Comparison of ENCODE assay signal across 20 mouse cellular contexts in genomic region chr17:57038978-57039377, GRCm38 (mm10). TPM values are rescaled to one million over a fixed set of nuclear protein-coding genes. Genes with fewer than 3 reads are reported as not detected.
DNase-seq lines count a peak whose midpoint lies in the region; ATAC-seq and TF ChIP-seq lines count a peak whose summit lies in the region.
"Had no signal": no experiment of that assay in that cellular context is flagged by ENCODE, and none has a peak within 500 bp of the region (broad histone marks: within the 10 kb centered on the region; RNA-seq: fewer than 3 reads in every experiment).

No protein-coding gene starts in this region.

- H3K9ac ChIP-seq in forebrain, embryonic 12.5 days = 0 out of 2 replicates have a peak overlapping the region, but pooled peaks have one; percentile 17
- H3K9ac ChIP-seq: midbrain, embryonic 13.5 days had no signal

- WGBS in forebrain, embryonic 12.5 days = 42% methylated on average over 8 of the region's 8 CpGs
- WGBS in forebrain, embryonic 10.5 days = 38% methylated on average over 8 of the region's 8 CpGs

- no peak overlapping the region for H3K4me3 ChIP-seq in forebrain, embryonic 12.5 days (replicated peaks)
- no peak overlapping the region for H3K4me3 ChIP-seq in forebrain, embryonic 10.5 days
- no peak overlapping the region for H3K4me3 ChIP-seq in left cerebral cortex, adult 2 months
- peak overlapping the region; percentile 63 for H3K4me3 ChIP-seq in E14TG2a.4 (replicated peaks; ENCODE audit: low read length)
- H3K4me3 ChIP-seq: heart, embryonic 10.5 days; midbrain, embryonic 13.5 days had no signal

- H3K4me1 ChIP-seq in forebrain, embryonic 12.5 days = no peaks in the 10 kb centered on the region
- H3K4me1 ChIP-seq in forebrain, embryonic 10.5 days = no peaks in the 10 kb centered on the region
- H3K4me1 ChIP-seq in E14TG2a.4 (replicated peaks; ENCODE audit: low read depth, low read length) = peaks cover 22% of the 10 kb centered on the region
- H3K4me1 ChIP-seq: midbrain, embryonic 13.5 days had no signal

- H3K27ac ChIP-seq in forebrain, embryonic 12.5 days = no peak overlapping the region
- H3K27ac ChIP-seq in forebrain, embryonic 10.5 days = no peak overlapping the region
- H3K27ac ChIP-seq in left cerebral cortex, adult 2 months = no peak overlapping the region
- H3K27ac ChIP-seq: heart, embryonic 10.5 days; midbrain, embryonic 13.5 days had no signal

- H3K27me3 ChIP-seq in forebrain, embryonic 12.5 days = peaks cover 24% of the 10 kb centered on the region
- H3K27me3 ChIP-seq in forebrain, embryonic 10.5 days (ENCODE audit: poor library complexity, severe bottlenecking) = peaks cover 25% of the 10 kb centered on the region
- H3K27me3 ChIP-seq in E14TG2a.4 (ENCODE audit: insufficient read depth, low read length) = peaks cover 30% of the 10 kb centered on the region

- no peaks in the 10 kb centered on the region for H3K9me3 ChIP-seq in forebrain, embryonic 12.5 days
- H3K9me3 ChIP-seq in forebrain, embryonic 10.5 days = no peaks in the 10 kb centered on the region
- H3K9me3 ChIP-seq in E14TG2a.4 (ENCODE audit: low read length) = no peaks in the 10 kb centered on the region
- H3K9me3 ChIP-seq: heart, embryonic 10.5 days; midbrain, embryonic 13.5 days had no signal

- intact Hi-C loops in left cerebral cortex, adult 2 months (cut with DNase I) = no loop called here
- intact Hi-C loops in left cerebral cortex, postnatal 14 days (cut with DNase I) = no loop called here

- no peak for ATAC-seq in forebrain, embryonic 12.5 days (ENCODE audit: low FRiP score)
- peak; percentile 38; the same call in 1 of the 2 replicates for ATAC-seq in granulocyte monocyte progenitor cell, adult 5-6 weeks (replicated peaks; ENCODE audit: poor library complexity, severe bottlenecking)
- ATAC-seq: midbrain, embryonic 13.5 days had no signal

- no peak for DNase-seq in forebrain, embryonic 10.5 days (ENCODE audit: extremely low spot score, low spot score)
- no peak for DNase-seq in left cerebral cortex, adult 2 months (ENCODE audit: extremely low spot score in 1 of 2, low spot score in 2 of 2)
- DNase-seq in left cerebral cortex, postnatal 14 days (ENCODE audit: low spot score in 2 of 2) = no peak
- DNase-seq in urinary bladder, postnatal 14 days (ENCODE audit: low spot score) = no peak
- DNase-seq in ovary, postnatal 36 days (ENCODE audit: low spot score) = no peak
- DNase-seq: adrenal gland, postnatal 25 days; cerebellum, adult 11 months; embryo, embryonic 11 days; heart, postnatal 4 days; layer of hippocampus, adult 9-11 months; left cerebral cortex, postnatal 4 days; thymus, adult 18-20 months had no signal

- no peak overlapping the region for H3K4me2 ChIP-seq in forebrain, embryonic 12.5 days
- H3K4me2 ChIP-seq: midbrain, embryonic 13.5 days had no signal

- peak; percentile 17 for TF ChIP-seq CTCF in left cerebral cortex, adult 2 months (IDR thresholded peaks at IDR 0.05)
- TF ChIP-seq CTCF in E14TG2a.4 (conservative IDR thresholded peaks at IDR 0.05; ENCODE audit: low read length) = peak; percentile 83

- no peaks in the 10 kb centered on the region for H3K36me3 ChIP-seq in forebrain, embryonic 12.5 days (replicated peaks)
- no peaks in the 10 kb centered on the region for H3K36me3 ChIP-seq in forebrain, embryonic 10.5 days (replicated peaks)
- no peaks in the 10 kb centered on the region for H3K36me3 ChIP-seq in E14TG2a.4 (ENCODE audit: insufficient read depth, low read length)
- H3K36me3 ChIP-seq: heart, embryonic 10.5 days; midbrain, embryonic 13.5 days had no signal

RNA-seq across cellular contexts. Expression of gene Slc25a41, which starts 2.5 kb away (rescaled TPM):
- not detected in 2 replicates for polyA plus RNA-seq in forebrain, embryonic 12.5 days (2016; fragmentation: Nextera tagmentation; extraction: Ambion mirVana)
- polyA plus RNA-seq in forebrain, embryonic 10.5 days (2016; fragmentation: Nextera tagmentation; extraction: Ambion mirVana) = not detected in 2 replicates
- not detected for total RNA-seq in left cerebral cortex, adult 2 months (2021)
- not detected for total RNA-seq in left cerebral cortex, postnatal 14 days (2021)
- not detected in 2 replicates for total RNA-seq in granulocyte monocyte progenitor cell, adult 5-6 weeks (2014; fragmentation: Nextera tagmentation)
- not detected in 2 replicates for total RNA-seq in granulocyte monocyte progenitor cell, adult 5-6 weeks (2017)
- total RNA-seq: adrenal gland, postnatal 25 days; heart, postnatal 4 days; left cerebral cortex, postnatal 4 days had no signal
- polyA plus RNA-seq: heart, embryonic 10.5 days; intestine, embryonic 14.5 days; lung, embryonic 16.5 days; midbrain, embryonic 13.5 days had no signal

RNA-seq across cellular contexts. Expression of gene Khsrp, which starts 7.7 kb away (rescaled TPM):
- 62.8 and 70.7 TPM in 2 replicates for polyA plus RNA-seq in forebrain, embryonic 12.5 days (2016; fragmentation: Nextera tagmentation; extraction: Ambion mirVana)
- polyA plus RNA-seq in forebrain, embryonic 10.5 days (2016; fragmentation: Nextera tagmentation; extraction: Ambion mirVana) = 47.7 and 50.2 TPM in 2 replicates
- 100 to 1,000 TPM; 107 to 110 TPM for total RNA-seq in left cerebral cortex, adult 2 months (2021)
- 100 to 1,000 TPM; 116 to 117 TPM for total RNA-seq in left cerebral cortex, postnatal 14 days (2021)
- total RNA-seq in granulocyte monocyte progenitor cell, adult 5-6 weeks (2014; fragmentation: Nextera tagmentation) = 96.6 and 149 TPM in 2 replicates
- 68.9 and 84.0 TPM in 2 replicates for total RNA-seq in granulocyte monocyte progenitor cell, adult 5-6 weeks (2017)

RNA-seq across cellular contexts. Expression of gene Crb3, which starts 19.9 kb away (rescaled TPM):
- polyA plus RNA-seq in forebrain, embryonic 12.5 days (2016; fragmentation: Nextera tagmentation; extraction: Ambion mirVana) = 1.3 and 2.5 TPM in 2 replicates
- polyA plus RNA-seq in forebrain, embryonic 10.5 days (2016; fragmentation: Nextera tagmentation; extraction: Ambion mirVana) = 3.6 and 4.0 TPM in 2 replicates
- under 1 TPM in 1 of 2 experiments, not detected in 1; 0.77 TPM for total RNA-seq in left cerebral cortex, adult 2 months (2021)
- total RNA-seq in left cerebral cortex, postnatal 14 days (2021) = 1 to 10 TPM in 1 of 2 experiments, not detected in 1; 1.6 TPM
- total RNA-seq in granulocyte monocyte progenitor cell, adult 5-6 weeks (2014; fragmentation: Nextera tagmentation) = not detected in 2 replicates
- not detected in 2 replicates for total RNA-seq in granulocyte monocyte progenitor cell, adult 5-6 weeks (2017)

RNA-seq across cellular contexts. Expression of gene Slc25a23, which starts 20.7 kb away (rescaled TPM):
- 20.3 and 21.3 TPM in 2 replicates for polyA plus RNA-seq in forebrain, embryonic 12.5 days (2016; fragmentation: Nextera tagmentation; extraction: Ambion mirVana)
- polyA plus RNA-seq in forebrain, embryonic 10.5 days (2016; fragmentation: Nextera tagmentation; extraction: Ambion mirVana) = 10.0 and 10.6 TPM in 2 replicates
- total RNA-seq in left cerebral cortex, adult 2 months (2021) = 100 to 1,000 TPM; 322 to 366 TPM
- total RNA-seq in left cerebral cortex, postnatal 14 days (2021) = 100 to 1,000 TPM; 361 to 364 TPM
- 15.2 and 23.8 TPM in 2 replicates for total RNA-seq in granulocyte monocyte progenitor cell, adult 5-6 weeks (2014; fragmentation: Nextera tagmentation)
- 1.6 and 1.7 TPM in 2 replicates for total RNA-seq in granulocyte monocyte progenitor cell, adult 5-6 weeks (2017)

RNA-seq across cellular contexts. Expression of gene Gm17949, which starts 27.7 kb away (rescaled TPM):
- polyA plus RNA-seq in forebrain, embryonic 12.5 days (2016; fragmentation: Nextera tagmentation; extraction: Ambion mirVana) = 0.45 and 0.64 TPM in 2 replicates
- 0.34 and 0.43 TPM in 2 replicates for polyA plus RNA-seq in forebrain, embryonic 10.5 days (2016; fragmentation: Nextera tagmentation; extraction: Ambion mirVana)
- under 1 TPM in 1 of 2 experiments, not detected in 1; 0.49 TPM for total RNA-seq in left cerebral cortex, adult 2 months (2021)
- total RNA-seq in left cerebral cortex, postnatal 14 days (2021) = under 1 TPM in 1 of 2 experiments, not detected in 1; 0.30 TPM
- total RNA-seq in granulocyte monocyte progenitor cell, adult 5-6 weeks (2014; fragmentation: Nextera tagmentation) = not detected in 2 replicates
- total RNA-seq in granulocyte monocyte progenitor cell, adult 5-6 weeks (2017) = not detected in 2 replicates
- total RNA-seq: heart, postnatal 4 days; left cerebral cortex, postnatal 4 days had no signal
- polyA plus RNA-seq: neural tube, embryonic 11.5 days had no signal
